Mouse (Mus musculus) intestine, embryonic 14.5 days (tissue): ENCODE results near the gene Dazap2. TPM values are rescaled to one million over a fixed set of nuclear protein-coding genes. Genes with fewer than 3 reads are reported as not detected.

ENCODE experiments used
- ATAC-seq: fragments of 200-750 bp; cut with Nextera tagmentation; replicated peaks from 2 replicates; pipeline ENCODE4 v1.8.0; 2017; ENCODE audit warnings: low read depth, moderate number of reproducible peaks, moderate TSS enrichment, moderate library complexity; ENCODE audit not compliant: low FRiP score, low TSS enrichment
- DNase-seq: peaks from one replicate; pipeline ENCODE4 v3.0.0-alpha.2; 2018; ENCODE audit warnings: low spot score
- H3K27ac ChIP-seq: fragments of 300-500 bp; sonication (generic); 2 replicates; pipeline ENCODE4 v1.5.1; 2014; ENCODE audit warnings: low read depth, mild to moderate bottlenecking, control low read depth
- H3K27me3 ChIP-seq: fragments of 300-500 bp; sonication (generic); replicated peaks from 2 replicates; pipeline ENCODE4 v1.6.1; 2014; ENCODE audit warnings: low read length, control low read depth; ENCODE audit not compliant: control insufficient read depth, insufficient read depth
- H3K36me3 ChIP-seq: fragments of 300-500 bp; sonication (generic); 2 replicates; pipeline ENCODE4 v1.6.1; 2014; ENCODE audit warnings: low read length, control low read depth; ENCODE audit not compliant: control insufficient read depth, insufficient read depth
- H3K4me1 ChIP-seq: fragments of 300-500 bp; sonication (generic); replicated peaks from 2 replicates; pipeline ENCODE4 v1.6.1; 2014; ENCODE audit warnings: low read length, control low read depth, mixed read lengths; ENCODE audit not compliant: control insufficient read depth, insufficient read depth
- H3K4me2 ChIP-seq: fragments of 300-500 bp; sonication (generic); 2 replicates; pipeline ENCODE4 v1.6.1; 2014; ENCODE audit warnings: low read length
- H3K4me3 ChIP-seq: fragments of 300-500 bp; sonication (generic); 2 replicates; pipeline ENCODE4 v1.5.1; 2014; ENCODE audit warnings: low read depth, low read length, control low read depth, mixed read lengths
- H3K9ac ChIP-seq: fragments of 300-500 bp; sonication (generic); 2 replicates; pipeline ENCODE4 v1.6.1; 2014; ENCODE audit warnings: mild to moderate bottlenecking, low read length
- H3K9me3 ChIP-seq: fragments of 300-500 bp; sonication (generic); 2 replicates; pipeline ENCODE4 v1.6.1; 2016; ENCODE audit warnings: low read length, control low read depth; ENCODE audit not compliant: control insufficient read depth
- WGBS: fragments of 180-500 bp; shearing (Covaris S2); extraction: QIAGEN DNeasy Blood & Tissue Kit; methylation state at CpG from one replicate; pipeline ENCODE4 v1.1.7; 2014; 5-methylcytosine and 5-hydroxymethylcytosine counted together
- polyA plus RNA-seq: library from polyadenylated mRNA; unstranded; fragments of >200 nt; fragmentation: Nextera tagmentation; extraction: Ambion mirVana; gene quantifications from 2 replicates; pipeline ENCODE4 v1.2.1, GENCODE M21; 2014

The Dazap2 gene
- polyA plus RNA-seq = 269 and 284 TPM in 2 replicates

- Histone ChIP-seq H3K9ac (peak within 1 kb of the TSS; percentile 95), H3K36me3 (peaks cover 28% of the 10 kb centered on the region), H3K4me3 (peak within 1 kb of the TSS; percentile 81), H3K4me1 (peaks cover 6% of the 10 kb centered on the region; the same call in 1 of the 2 replicates), H3K27me3 (no peaks in the 10 kb centered on the region), H3K27ac (peak within 1 kb of the TSS; percentile 97), H3K4me2 (peak within 1 kb of the TSS; percentile 81), H3K9me3 (no peaks in the 10 kb centered on the region)
- DNase-seq (peak; percentile 100), ATAC-seq (peak; percentile 86)
- WGBS = under 1% methylated on average over 98 of the region's 99 CpGs
These were observed at the start of gene Dazap2 for GRCm38 (mm10) chr15:100614996-100615824. Dazap2 (plus strand) TSS chr15:100615349.

GRCm38 (mm10) chr15:100566531-100566930 is 48.6 kb upstream of the Dazap2 start:
- Histone ChIP-seq H3K27me3 (no peaks in the 10 kb centered on the region), H3K4me2 (no peak overlapping the region), H3K4me3 (no peak overlapping the region), H3K9me3 (no peaks in the 10 kb centered on the region), H3K4me1 (no peaks in the 10 kb centered on the region), H3K9ac (no peak overlapping the region), H3K36me3 (no peaks in the 10 kb centered on the region), H3K27ac (no peak overlapping the region)
- no peak for DNase-seq
- ATAC-seq = no peak
- WGBS = 67% methylated on average over 2 of the region's 2 CpGs

GRCm38 (mm10) chr15:100569239-100569638 is 45.9 kb upstream of the Dazap2 start:
- H3K4me2 ChIP-seq = no peak overlapping the region

GRCm38 (mm10) chr15:100573946-100574345 is 41.2 kb upstream of the Dazap2 start:
- Histone ChIP-seq H3K9me3 (no peaks in the 10 kb centered on the region), H3K27me3 (no peaks in the 10 kb centered on the region), H3K4me3 (no peak overlapping the region), H3K9ac (no peak overlapping the region), H3K4me1 (peaks cover 17% of the 10 kb centered on the region), H3K4me2 (no peak overlapping the region), H3K36me3 (no peaks in the 10 kb centered on the region), H3K27ac (peak overlapping the region; percentile 49; the same call in 1 of the 2 replicates)
- ATAC-seq (peak; percentile 75; the same call in 1 of the 2 replicates), DNase-seq (peak; percentile 54)
- 36% methylated on average over 6 of the region's 6 CpGs for WGBS

More at GRCm38 (mm10) chr15:100569239-100569638, 45.9 kb upstream of the Dazap2 start:
- H3K9ac ChIP-seq = no peak overlapping the region
- no peak overlapping the region for H3K4me3 ChIP-seq
- DNase-seq (no peak), ATAC-seq (no peak)
- H3K9me3 ChIP-seq = no peaks in the 10 kb centered on the region
- WGBS = 80% methylated on average over 3 of the region's 3 CpGs
- H3K36me3 ChIP-seq = no peaks in the 10 kb centered on the region
- no peak overlapping the region for H3K27ac ChIP-seq
- H3K4me1 ChIP-seq = peaks cover 9% of the 10 kb centered on the region; the same call in 1 of the 2 replicates
- no peaks in the 10 kb centered on the region for H3K27me3 ChIP-seq

GRCm38 (mm10) chr15:100574378-100574777 is 40.8 kb upstream of the Dazap2 start:
- H3K9me3 ChIP-seq = no peaks in the 10 kb centered on the region
- H3K4me1 ChIP-seq = peaks cover 17% of the 10 kb centered on the region
- H3K9ac ChIP-seq = no peak overlapping the region
- H3K4me2 ChIP-seq = no peak overlapping the region
- H3K27me3 ChIP-seq = no peaks in the 10 kb centered on the region
- no peak for ATAC-seq
- H3K27ac ChIP-seq = peak overlapping the region; percentile 49; the same call in 1 of the 2 replicates
- H3K36me3 ChIP-seq = no peaks in the 10 kb centered on the region
- 71% methylated on average over 2 of the region's 2 CpGs for WGBS
- H3K4me3 ChIP-seq = no peak overlapping the region
- DNase-seq = no peak

- no peak for DNase-seq
- H3K4me2 ChIP-seq = no peak overlapping the region
- WGBS = 86% methylated on average over 12 of the region's 12 CpGs
- no peaks in the 10 kb centered on the region for H3K27me3 ChIP-seq
- H3K4me1 ChIP-seq = peaks cover 17% of the 10 kb centered on the region
- no peaks in the 10 kb centered on the region for H3K9me3 ChIP-seq
- H3K36me3 ChIP-seq = peaks cover 3% of the 10 kb centered on the region; the same call in 1 of the 2 replicates
- ATAC-seq = no peak
- H3K4me3 ChIP-seq = no peak overlapping the region
- no peak overlapping the region for H3K9ac ChIP-seq
- 0 out of 2 replicates have a peak overlapping the region, but pooled peaks have one; percentile 16 for H3K27ac ChIP-seq
These were observed 39.8 kb upstream of the Dazap2 start for GRCm38 (mm10) chr15:100575366-100575765.

GRCm38 (mm10) chr15:100576392-100576791 is 38.8 kb upstream of the Dazap2 start:
- Histone ChIP-seq H3K4me1 (peaks cover 17% of the 10 kb centered on the region), H3K9me3 (no peaks in the 10 kb centered on the region), H3K27me3 (no peaks in the 10 kb centered on the region), H3K27ac (no peak overlapping the region), H3K36me3 (peaks cover 6% of the 10 kb centered on the region; the same call in 1 of the 2 replicates), H3K4me3 (no peak overlapping the region), H3K4me2 (no peak overlapping the region), H3K9ac (no peak overlapping the region)
- DNase-seq = no peak
- ATAC-seq = no peak
- 84% methylated on average over 6 of the region's 6 CpGs for WGBS

- H3K4me1 ChIP-seq = peaks cover 17% of the 10 kb centered on the region
- H3K27ac ChIP-seq = no peak overlapping the region
- no peaks in the 10 kb centered on the region for H3K27me3 ChIP-seq
- H3K4me2 ChIP-seq = no peak overlapping the region
- ATAC-seq = no peak
- no peaks in the 10 kb centered on the region for H3K9me3 ChIP-seq
- peaks cover 6% of the 10 kb centered on the region; the same call in 1 of the 2 replicates for H3K36me3 ChIP-seq
- DNase-seq = no peak
- H3K4me3 ChIP-seq = no peak overlapping the region
- H3K9ac ChIP-seq = no peak overlapping the region
- WGBS = 88% methylated on average over 6 of the region's 6 CpGs
These were observed 38.3 kb upstream of the Dazap2 start for GRCm38 (mm10) chr15:100576810-100577209.
